Mouse (Mus musculus) gastrocnemius, postnatal 36 days (tissue): Measurements from ENCODE around the gene Tango6. TPM values are rescaled to one million over a fixed set of nuclear protein-coding genes. Genes with fewer than 3 reads are reported as not detected.

Experiments used
- DNase-seq, 2 experiments: peaks; one replicate each; pipeline ENCODE4 v3.0.0; 2022
- intact Hi-C: fragments of 180-260 bp; cut with DNase I; formaldehyde crosslinking; loops from one replicate; pipeline ENCODE4 v1.15.1; 2025
- total RNA-seq, 2 experiments: library from RNA; stranded (reverse); gene quantifications; 2 replicates each; pipeline ENCODE4 v1.2.3; 2021

Tango6 gene
- total RNA-seq, 2 experiments from 2014 or later: 10.2 to 11.5 TPM

DNA sequence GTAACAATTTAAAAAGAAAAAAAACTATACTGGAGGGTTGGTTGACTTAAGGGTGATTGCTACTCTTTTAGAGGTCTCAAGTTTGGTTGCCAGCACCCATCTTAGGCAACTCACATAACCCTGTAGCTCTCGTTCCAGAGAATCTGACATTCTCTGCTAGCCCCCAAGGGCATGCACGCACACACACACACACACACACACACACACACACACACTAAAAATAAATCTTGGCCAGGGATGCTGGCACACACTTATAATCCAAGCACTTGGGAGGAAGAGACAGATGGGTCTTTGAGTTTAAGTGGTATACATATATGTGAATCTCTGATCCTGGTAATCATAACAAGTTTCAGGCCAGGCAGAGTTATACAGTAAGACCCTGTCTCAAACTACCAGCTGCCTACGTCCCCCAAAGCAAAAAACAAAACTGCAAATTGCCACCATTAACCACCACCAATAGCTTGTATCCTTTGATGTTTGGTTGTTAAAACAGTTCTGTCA lies 14.9 kb downstream of the Tango6 start:
- intact Hi-C loops: loop anchor here (5.0 kb wide), 1 partner anchor 305 kb away; no protein-coding TSS in a partner anchor

GRCm38 (mm10) chr8:106699588-106699987 lies 16.7 kb downstream of the Tango6 start:
- intact Hi-C loops: loop anchor here (1.0 to 5.0 kb wide), 2 partner anchors 189 to 303 kb away; no protein-coding TSS in a partner anchor

More for the DNA sequence above, 14.9 kb downstream of the Tango6 start:
- DNase-seq: no peak

GRCm38 (mm10) chr8:106700131-106700530 lies 17.3 kb downstream of the Tango6 start:
- intact Hi-C loops: no loop called here
- no peak for DNase-seq

More at GRCm38 (mm10) chr8:106699588-106699987, 16.7 kb downstream of the Tango6 start:
- DNase-seq: peak; percentile 51 to 68

- intact Hi-C loops: no loop called here
- DNase-seq: no peak
Observed at GRCm38 (mm10) chr8:106701360-106701759, 18.5 kb downstream of the Tango6 start.

GRCm38 (mm10) chr8:106704199-106704900 lies 21.5 kb downstream of the Tango6 start:
- intact Hi-C loops: no loop called here
- DNase-seq: no peak

GRCm38 (mm10) chr8:106704901-106705321 lies 22.0 kb downstream of the Tango6 start:
- peak in 1 of 2 experiments; percentile 43 for DNase-seq
- intact Hi-C loops: no loop called here

DNA sequence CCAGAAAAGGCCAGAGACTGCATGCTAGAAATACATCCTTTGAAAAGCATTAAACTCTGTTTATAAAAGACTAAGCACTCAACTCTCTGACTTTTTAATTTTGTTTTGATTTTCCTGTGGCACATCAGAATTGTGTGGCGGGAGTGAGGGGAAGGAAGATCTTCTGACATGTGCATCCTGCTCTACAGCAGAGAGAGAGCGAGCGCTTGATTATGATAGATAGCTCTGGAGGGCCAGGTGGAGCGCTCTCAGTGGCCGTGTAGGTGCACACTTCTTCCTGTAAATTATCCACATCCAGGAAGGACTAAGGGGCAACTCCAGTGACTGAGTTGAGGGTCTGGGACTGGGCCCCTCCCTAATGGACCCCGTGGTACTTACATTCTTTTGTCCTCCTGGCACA lies 23.3 kb downstream of the Tango6 start:
- DNase-seq: no peak
- intact Hi-C loops: no loop called here

DNA sequence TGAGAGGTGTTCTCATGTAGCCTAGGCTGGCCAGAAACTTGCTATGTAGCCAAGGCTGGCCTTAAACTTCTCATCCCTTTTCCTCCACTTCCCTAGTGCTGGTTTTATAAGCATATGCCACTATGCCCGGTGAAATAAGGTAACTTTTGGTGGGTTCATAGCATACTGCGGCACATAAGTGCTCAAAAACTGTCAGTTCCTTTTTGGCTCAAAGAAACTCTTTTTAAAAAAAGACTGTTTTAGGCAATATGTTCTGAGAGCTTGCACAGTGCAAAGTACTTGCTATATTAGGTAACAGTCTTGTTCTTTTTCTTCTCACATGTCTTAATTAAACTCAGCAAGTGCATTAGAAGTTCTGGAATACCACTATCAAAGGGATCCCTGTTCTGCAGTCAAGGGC lies 27.1 kb downstream of the Tango6 start:
- intact Hi-C loops: no loop called here

DNA sequence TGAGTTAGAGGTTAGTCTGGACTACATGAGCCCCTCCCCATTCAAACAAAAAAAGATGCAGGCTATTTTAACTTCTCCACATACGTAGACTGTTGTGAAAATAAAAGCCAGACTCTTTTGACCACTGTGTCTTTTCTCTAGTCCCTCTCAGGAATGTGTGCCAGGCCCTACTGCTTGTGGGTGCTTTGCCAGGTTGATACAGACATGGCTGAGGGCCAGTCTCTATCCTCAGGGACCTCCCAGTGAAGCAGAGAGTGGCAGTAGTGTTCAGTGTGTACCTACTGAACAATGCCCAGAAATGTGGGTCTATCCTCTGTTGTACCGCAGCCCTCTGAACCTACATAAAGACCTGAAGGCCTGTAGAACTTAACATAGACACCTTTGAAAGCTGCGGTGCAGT lies 29.6 kb downstream of the Tango6 start:
- DNase-seq: no peak
- intact Hi-C loops: no loop called here

More for the DNA sequence above, 27.1 kb downstream of the Tango6 start:
- no peak for DNase-seq

- DNase-seq: no peak
- intact Hi-C loops: no loop called here
Observed at GRCm38 (mm10) chr8:106714297-106714696, 31.4 kb downstream of the Tango6 start.

DNA sequence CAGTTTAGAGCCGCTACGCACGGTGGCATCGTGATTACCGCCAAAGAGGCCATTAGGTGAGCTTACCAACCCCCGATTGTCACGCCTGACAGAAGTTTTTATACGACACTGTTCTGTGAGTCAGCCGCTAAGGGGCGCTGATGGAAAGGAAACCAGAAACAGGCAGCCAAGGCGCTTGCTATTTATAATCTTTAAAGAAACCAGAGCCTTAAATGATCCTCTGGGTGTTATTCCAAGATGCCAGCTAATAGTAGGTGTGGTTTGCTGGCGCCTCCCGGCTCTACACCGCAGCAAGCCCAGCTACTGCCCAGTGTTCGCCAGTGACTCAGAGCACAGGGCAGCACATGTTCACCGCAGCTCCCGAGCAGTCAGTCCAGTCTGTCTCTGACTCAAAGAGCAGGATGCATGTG lies 35.2 kb downstream of the Tango6 start:
- intact Hi-C loops: loop anchor here (5.0 kb wide), 1 partner anchor 154 kb away; the partner anchor contains the start of gene Has3
- DNase-seq: peak; percentile 72 to 75

DNA sequence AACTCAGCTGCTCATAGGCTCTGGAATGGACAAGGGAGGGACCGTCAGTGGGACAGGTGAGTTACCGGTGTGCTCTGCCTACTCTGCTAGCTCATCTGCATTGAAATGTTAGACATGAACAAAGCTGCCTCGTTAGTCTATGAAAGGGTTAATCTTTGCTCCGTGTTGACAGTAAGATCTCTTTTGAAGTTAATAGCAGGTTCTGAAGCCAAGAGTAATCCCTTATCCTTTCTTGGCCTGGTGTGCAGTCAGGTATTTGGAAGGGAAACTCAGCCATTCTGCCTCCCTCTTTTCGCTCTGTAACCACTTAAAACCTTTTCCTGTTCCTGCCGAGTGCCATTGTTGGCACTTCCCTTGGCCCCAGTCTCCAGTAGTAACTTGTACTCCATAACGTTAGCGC lies 38.1 kb downstream of the Tango6 start:
- no peak for DNase-seq
- intact Hi-C loops: no loop called here

DNA sequence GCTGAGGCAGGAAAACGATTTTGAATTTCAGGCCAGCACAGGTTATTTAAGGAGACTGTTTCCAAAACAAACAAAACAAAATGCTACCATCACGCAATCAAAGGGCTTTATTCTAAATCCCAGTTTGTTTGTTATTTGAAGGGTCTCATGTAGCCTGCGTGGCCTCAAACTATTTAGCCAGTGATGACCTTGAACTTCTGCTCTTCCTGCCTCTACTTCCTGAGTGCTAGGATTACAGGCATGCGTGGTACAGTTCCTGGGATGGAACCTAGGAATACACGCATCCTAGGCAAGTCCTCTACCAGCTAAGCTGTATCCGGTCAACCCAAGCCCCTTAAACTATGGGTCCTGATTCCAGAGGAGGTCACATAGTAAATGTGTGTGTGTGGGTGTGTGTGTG lies 39.6 kb downstream of the Tango6 start:
- DNase-seq: no peak
- intact Hi-C loops: no loop called here

DNA sequence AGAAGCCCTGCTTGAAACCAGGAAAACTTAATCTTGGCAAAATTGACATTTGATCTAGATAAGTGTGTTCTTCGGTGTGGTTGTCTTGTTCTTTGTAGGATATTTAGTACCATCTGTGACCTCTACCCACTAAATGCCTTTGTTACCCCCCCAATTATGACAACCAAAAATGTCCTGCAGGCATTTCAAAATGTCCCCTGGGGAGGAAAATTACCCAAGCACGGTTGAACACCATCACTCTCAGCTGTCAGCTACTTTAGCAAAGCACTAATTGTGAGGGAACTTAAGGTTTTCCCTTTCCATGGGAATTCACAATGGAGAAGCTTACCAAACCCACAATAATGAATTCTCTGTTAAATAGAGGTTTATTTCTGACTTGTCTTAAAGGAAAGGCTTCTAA lies 41.1 kb downstream of the Tango6 start:
- intact Hi-C loops: no loop called here
- DNase-seq: no peak

- intact Hi-C loops: no loop called here
- no peak for DNase-seq
Observed at GRCm38 (mm10) chr8:106726551-106726950, 43.7 kb downstream of the Tango6 start.

DNA sequence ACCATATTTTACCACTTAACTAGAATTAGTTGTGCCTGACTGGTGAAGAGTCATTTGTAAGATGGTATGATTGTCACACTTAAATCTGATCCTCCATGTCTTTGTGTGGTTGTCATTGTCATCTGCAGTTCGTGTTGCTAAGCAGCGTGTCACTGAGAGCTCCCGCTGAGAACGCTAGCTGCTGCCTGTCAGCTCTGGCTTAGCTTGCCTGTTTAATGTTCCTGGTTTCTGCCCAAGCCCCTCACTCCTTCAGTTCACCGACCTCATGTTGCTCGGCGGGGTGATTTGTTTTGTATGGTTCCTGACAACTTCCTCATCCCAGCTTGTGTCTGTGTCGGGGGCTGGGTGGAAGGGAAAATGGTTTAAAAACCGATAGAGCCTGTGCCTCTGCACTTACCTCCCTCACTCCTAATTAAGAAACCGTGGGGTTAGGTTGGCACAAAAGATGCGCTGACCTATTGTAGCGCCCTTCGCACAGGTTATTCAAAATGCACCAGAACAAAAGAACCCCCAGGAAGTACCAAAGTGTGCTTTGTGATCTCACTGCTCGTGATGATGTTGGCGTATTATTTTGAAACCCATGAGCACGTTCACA lies 44.5 kb downstream of the Tango6 start:
- DNase-seq: no peak
- intact Hi-C loops: no loop called here

GRCm38 (mm10) chr8:106727889-106728288 lies 45.0 kb downstream of the Tango6 start:
- intact Hi-C loops: no loop called here
- DNase-seq: no peak

DNA sequence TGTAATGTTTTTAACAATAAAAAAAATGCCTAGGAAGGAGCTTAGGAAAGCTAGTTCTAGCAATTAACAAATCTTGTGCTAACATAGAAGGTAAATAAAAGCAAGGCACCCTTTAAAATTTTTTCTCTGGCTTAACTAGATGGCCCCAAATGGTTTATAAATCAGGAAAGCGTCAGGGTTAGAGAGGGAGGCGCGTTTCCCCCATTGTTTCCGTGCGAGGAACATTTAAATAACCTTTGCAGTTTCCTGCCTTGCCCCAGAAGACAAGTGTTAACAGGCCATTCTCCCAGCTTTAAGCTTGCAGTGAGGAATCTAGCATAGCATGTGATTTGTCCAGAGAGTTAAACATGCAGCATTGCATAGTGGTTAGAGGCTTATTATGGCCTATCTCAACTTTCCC lies 50.1 kb downstream of the Tango6 start:
- intact Hi-C loops: no loop called here
- no peak for DNase-seq

DNA sequence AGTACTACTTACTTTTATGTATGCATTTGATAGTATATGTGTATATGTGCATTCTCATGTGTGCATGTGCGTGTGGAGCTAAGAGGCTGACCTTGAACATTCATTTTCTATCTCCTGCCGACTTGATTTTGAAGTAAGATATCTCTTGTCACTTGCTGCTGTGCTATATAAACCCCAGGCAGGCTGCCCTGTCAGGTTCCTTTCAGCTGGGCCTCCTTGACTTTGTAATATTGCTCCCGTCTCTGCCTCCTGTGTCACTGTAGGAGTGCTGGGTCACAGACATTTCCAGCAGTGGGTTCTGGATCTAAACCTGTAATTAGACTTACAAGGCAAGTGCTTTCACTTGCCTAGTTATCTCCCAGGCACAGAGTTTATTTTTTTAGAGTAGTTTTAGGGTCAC lies 50.8 kb downstream of the Tango6 start:
- DNase-seq: no peak
- intact Hi-C loops: no loop called here

- DNase-seq: no peak
- intact Hi-C loops: no loop called here
Observed at GRCm38 (mm10) chr8:106734222-106734621, 51.4 kb downstream of the Tango6 start.

DNA sequence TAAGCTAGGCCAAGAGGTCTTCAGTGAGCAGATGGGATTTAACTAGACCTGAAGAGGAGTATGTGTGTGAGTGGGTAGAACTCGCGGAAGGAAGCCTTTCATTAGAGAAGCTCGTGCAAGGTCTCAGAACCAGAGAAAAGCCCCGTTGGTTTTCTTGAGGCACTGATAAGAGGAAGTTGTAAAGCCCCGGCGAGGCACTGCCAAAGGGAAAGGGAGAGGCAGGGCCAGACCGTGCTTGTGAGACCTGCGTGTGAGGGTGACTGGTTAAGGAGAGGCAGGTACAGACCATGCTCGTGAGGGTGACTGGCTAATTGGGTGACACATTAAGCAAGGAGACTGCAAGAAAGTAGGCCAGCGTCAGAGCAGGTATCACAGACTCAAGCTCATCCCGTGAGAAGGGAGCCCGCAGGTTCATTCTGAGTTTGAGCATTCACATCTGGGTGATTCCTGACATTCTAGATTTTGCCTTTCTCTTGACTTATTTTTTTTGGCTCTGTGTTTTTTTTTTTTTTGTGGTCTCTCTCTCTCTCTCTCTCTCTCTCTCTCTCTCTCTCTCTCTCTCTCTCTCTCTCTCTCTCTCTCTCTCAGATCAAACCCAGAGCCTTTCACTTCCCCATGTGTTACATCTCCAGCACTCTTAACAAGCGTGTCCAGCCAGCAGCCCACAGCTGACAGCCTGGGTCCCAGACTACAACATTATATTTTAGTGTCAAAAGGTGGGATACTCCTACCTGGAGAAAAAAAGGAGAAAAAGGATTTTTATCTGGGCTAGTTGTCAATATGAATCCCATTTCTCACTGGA lies 54.2 kb downstream of the Tango6 start:
- no peak for DNase-seq
- intact Hi-C loops: no loop called here
